Mouse (Mus musculus) stomach, embryonic 14.5 days (tissue): ENCODE measurements around the gene Nav2. TPM values are rescaled to one million over a fixed set of nuclear protein-coding genes. Genes with fewer than 3 reads are reported as not detected.
A peak's percentile ranks its signal among the peaks of the same experiment; 100 is the strongest.

Experiments
- ATAC-seq: fragments of 200-750 bp; cut with Nextera tagmentation; 2 replicates; pipeline ENCODE4 v1.8.0; 2017; ENCODE audit warnings: low read depth, moderate TSS enrichment; ENCODE audit not compliant: insufficient number of reproducible peaks, insufficient read depth, low FRiP score
- H3K27ac ChIP-seq: fragments of 300-500 bp; sonication (generic); 2 replicates; pipeline ENCODE4 v1.5.1; 2014; ENCODE audit warnings: mild to moderate bottlenecking, low read length, moderate library complexity, mixed read lengths
- H3K27me3 ChIP-seq: fragments of 300-500 bp; sonication (generic); 2 replicates; pipeline ENCODE4 v1.6.1; 2014; ENCODE audit warnings: low read length, control low read depth, mixed read lengths; ENCODE audit not compliant: control insufficient read depth, insufficient read depth
- H3K36me3 ChIP-seq: fragments of 300-500 bp; sonication (generic); 2 replicates; pipeline ENCODE4 v1.6.1; 2014; ENCODE audit warnings: mild to moderate bottlenecking, control low read depth, low read length, moderate library complexity, mixed read lengths; ENCODE audit not compliant: control insufficient read depth, insufficient read depth
- H3K4me1 ChIP-seq: fragments of 300-500 bp; sonication (generic); 2 replicates; pipeline ENCODE4 v1.6.1; 2014; ENCODE audit warnings: low read length, control low read depth, mixed read lengths; ENCODE audit not compliant: control insufficient read depth, insufficient read depth
- H3K4me2 ChIP-seq: fragments of 300-500 bp; sonication (generic); replicated peaks from 2 replicates; pipeline ENCODE4 v1.6.1; 2014; ENCODE audit warnings: low read depth, low read length, control low read depth
- H3K4me3 ChIP-seq: fragments of 300-500 bp; sonication (generic); 2 replicates; pipeline ENCODE4 v1.5.1; 2014; ENCODE audit warnings: low read depth, low read length, control low read depth
- H3K9ac ChIP-seq: fragments of 300-500 bp; sonication (generic); replicated peaks from 2 replicates; pipeline ENCODE4 v1.6.1; 2014; ENCODE audit warnings: low read depth, mild to moderate bottlenecking, control low read depth, low read length, moderate library complexity, mixed read lengths
- H3K9me3 ChIP-seq: fragments of 300-500 bp; sonication (generic); 2 replicates; pipeline ENCODE4 v1.6.1; 2016; ENCODE audit warnings: low read depth, low read length, control low read depth; ENCODE audit not compliant: control insufficient read depth
- WGBS: fragments of 180-500 bp; shearing (Covaris S2); extraction: QIAGEN DNeasy Blood & Tissue Kit; methylation state at CpG from one replicate; pipeline ENCODE4 v1.1.7; 2014; 5-methylcytosine and 5-hydroxymethylcytosine counted together
- polyA plus RNA-seq: library from polyadenylated mRNA; unstranded; fragments of >200 nt; fragmentation: Nextera tagmentation; extraction: Ambion mirVana; gene quantifications from 2 replicates; pipeline ENCODE4 v1.2.1, GENCODE M21; 2014

Gene Nav2
- polyA plus RNA-seq, 1 experiment from 2014 or later: 41.1 TPM

DNA sequence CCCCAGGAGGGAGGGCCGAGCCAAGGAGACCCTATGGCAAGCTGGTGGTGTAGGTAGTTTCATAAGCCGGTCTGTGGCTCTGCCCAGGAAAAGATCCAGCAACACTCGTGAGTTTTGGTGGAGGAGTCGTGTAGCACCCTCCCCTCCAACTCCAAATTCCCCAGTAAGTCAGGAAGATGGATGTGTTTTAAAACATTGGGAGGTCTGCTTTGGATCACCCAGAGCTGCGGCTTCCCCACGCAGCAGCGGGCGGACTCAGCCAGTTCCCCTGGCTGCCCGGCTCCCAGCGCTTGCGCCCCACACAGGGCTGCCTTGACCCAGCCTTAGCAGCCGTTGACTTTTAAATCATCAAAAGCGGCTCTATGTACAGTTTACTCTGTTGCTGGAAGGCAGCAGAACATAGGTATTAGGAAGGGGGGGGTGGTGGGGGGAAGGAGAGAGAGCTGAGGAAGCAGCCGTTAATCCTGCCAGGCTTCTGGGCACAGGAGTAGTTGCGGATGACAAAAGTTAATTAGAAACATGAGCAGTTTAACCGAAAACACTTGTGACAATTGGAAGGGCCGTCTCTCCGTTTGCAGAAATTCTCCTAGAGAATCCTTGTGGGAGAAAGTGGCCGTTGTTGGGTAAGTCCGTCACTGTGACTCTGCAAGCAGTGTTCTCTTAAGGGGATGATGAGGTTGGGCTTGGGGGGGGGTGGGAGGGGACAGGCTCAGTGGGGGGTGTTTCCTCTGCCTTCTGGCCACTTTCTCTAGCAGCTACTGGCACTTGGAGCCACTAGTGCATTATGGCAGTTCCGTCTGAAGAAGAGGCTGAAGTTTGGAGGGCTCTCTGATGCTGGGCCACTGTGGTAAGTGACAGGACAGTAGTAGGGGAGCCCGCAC lies 542.0 kb downstream of the Nav2 start:
- WGBS: 8% methylated on average over 22 of the region's 22 CpGs

GRCm38 (mm10) chr7:49451240-49451639 lies 542.7 kb downstream of the Nav2 start:
- ATAC-seq: no peak
- no peaks in the 10 kb centered on the region for H3K9me3 ChIP-seq
- H3K9ac ChIP-seq: no peak overlapping the region
- no peaks in the 10 kb centered on the region for H3K27me3 ChIP-seq
- H3K36me3 ChIP-seq: peaks cover 17% of the 10 kb centered on the region
- H3K4me1 ChIP-seq: peaks cover 31% of the 10 kb centered on the region
- H3K4me3 ChIP-seq: peak overlapping the region; percentile 25
- H3K27ac ChIP-seq: peak overlapping the region; percentile 87
- WGBS: 68% methylated on average over 10 of the region's 10 CpGs
- peak overlapping the region; percentile 44 for H3K4me2 ChIP-seq

More for the DNA sequence above, 542.0 kb downstream of the Nav2 start:
- no peaks in the 10 kb centered on the region for H3K9me3 ChIP-seq
- peaks cover 13% of the 10 kb centered on the region for H3K36me3 ChIP-seq
- peak overlapping the region; percentile 87 for H3K27ac ChIP-seq
- H3K9ac ChIP-seq: no peak overlapping the region
- H3K4me1 ChIP-seq: peaks cover 31% of the 10 kb centered on the region
- peak overlapping the region; percentile 44 for H3K4me2 ChIP-seq
- ATAC-seq: peak; percentile 87
- peak overlapping the region; percentile 25 for H3K4me3 ChIP-seq
- no peaks in the 10 kb centered on the region for H3K27me3 ChIP-seq

- 57% methylated on average over 11 of the region's 11 CpGs for WGBS
- no peaks in the 10 kb centered on the region for H3K27me3 ChIP-seq
These were observed 543.8 kb downstream of the Nav2 start for GRCm38 (mm10) chr7:49452274-49452673.

GRCm38 (mm10) chr7:49454601-49455000 lies 546.1 kb downstream of the Nav2 start:
- no peak overlapping the region for H3K27ac ChIP-seq
- ATAC-seq: no peak
- H3K4me1 ChIP-seq: peaks cover 20% of the 10 kb centered on the region; the same call in 1 of the 2 replicates
- no peaks in the 10 kb centered on the region for H3K27me3 ChIP-seq
- H3K4me3 ChIP-seq: no peak overlapping the region
- H3K9ac ChIP-seq: no peak overlapping the region
- peaks cover 22% of the 10 kb centered on the region for H3K36me3 ChIP-seq
- H3K9me3 ChIP-seq: no peaks in the 10 kb centered on the region
- H3K4me2 ChIP-seq: no peak overlapping the region
- 85% methylated on average over 5 of the region's 5 CpGs for WGBS

More at GRCm38 (mm10) chr7:49452274-49452673, 543.8 kb downstream of the Nav2 start:
- Histone ChIP-seq H3K9ac (no peak overlapping the region), H3K27ac (no peak overlapping the region), H3K9me3 (no peaks in the 10 kb centered on the region), H3K4me2 (peak overlapping the region; percentile 25; the same call in 1 of the 2 replicates), H3K36me3 (peaks cover 17% of the 10 kb centered on the region), H3K4me1 (peaks cover 31% of the 10 kb centered on the region), H3K4me3 (no peak overlapping the region)
- no peak for ATAC-seq

DNA sequence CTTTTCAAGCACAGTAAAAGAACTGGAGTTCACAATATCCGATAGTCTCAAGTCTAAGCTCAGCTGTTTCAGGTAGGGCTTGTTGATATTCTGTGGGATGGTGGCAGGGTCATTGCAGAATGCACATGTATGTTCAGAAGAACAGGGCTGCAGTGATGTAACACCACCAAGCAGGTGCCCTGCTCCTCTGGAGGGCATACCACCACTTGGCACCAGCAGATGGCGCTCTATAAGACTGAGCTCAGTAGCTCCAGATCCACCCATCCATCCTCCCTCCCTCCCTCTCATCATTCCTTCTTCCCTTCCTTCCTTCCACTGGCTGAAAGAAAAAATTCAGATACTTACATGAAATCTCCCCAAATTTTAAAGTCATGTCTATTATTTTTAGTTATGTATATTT lies 547.6 kb downstream of the Nav2 start:
- Histone ChIP-seq H3K9me3 (no peaks in the 10 kb centered on the region), H3K9ac (no peak overlapping the region), H3K4me1 (peaks cover 5% of the 10 kb centered on the region; the same call in 1 of the 2 replicates), H3K4me2 (no peak overlapping the region), H3K36me3 (peaks cover 22% of the 10 kb centered on the region), H3K27me3 (no peaks in the 10 kb centered on the region), H3K4me3 (no peak overlapping the region), H3K27ac (no peak overlapping the region)
- 47% methylated on average over 2 of the region's 2 CpGs for WGBS
- no peak for ATAC-seq

GRCm38 (mm10) chr7:49457398-49457797 lies 548.9 kb downstream of the Nav2 start:
- Histone ChIP-seq H3K4me1 (peaks cover 4% of the 10 kb centered on the region; the same call in 1 of the 2 replicates), H3K4me2 (no peak overlapping the region), H3K27me3 (no peaks in the 10 kb centered on the region), H3K4me3 (no peak overlapping the region), H3K9me3 (no peaks in the 10 kb centered on the region), H3K36me3 (peaks cover 22% of the 10 kb centered on the region), H3K9ac (no peak overlapping the region), H3K27ac (no peak overlapping the region)
- WGBS: 71% methylated on average over 10 of the region's 10 CpGs
- no peak for ATAC-seq

GRCm38 (mm10) chr7:49457890-49458289 lies 549.4 kb downstream of the Nav2 start:
- whole genome bisulfite sequencing: 85% methylated on average over 10 of the region's 10 CpGs
- no peaks in the 10 kb centered on the region for H3K27me3 ChIP-seq

DNA sequence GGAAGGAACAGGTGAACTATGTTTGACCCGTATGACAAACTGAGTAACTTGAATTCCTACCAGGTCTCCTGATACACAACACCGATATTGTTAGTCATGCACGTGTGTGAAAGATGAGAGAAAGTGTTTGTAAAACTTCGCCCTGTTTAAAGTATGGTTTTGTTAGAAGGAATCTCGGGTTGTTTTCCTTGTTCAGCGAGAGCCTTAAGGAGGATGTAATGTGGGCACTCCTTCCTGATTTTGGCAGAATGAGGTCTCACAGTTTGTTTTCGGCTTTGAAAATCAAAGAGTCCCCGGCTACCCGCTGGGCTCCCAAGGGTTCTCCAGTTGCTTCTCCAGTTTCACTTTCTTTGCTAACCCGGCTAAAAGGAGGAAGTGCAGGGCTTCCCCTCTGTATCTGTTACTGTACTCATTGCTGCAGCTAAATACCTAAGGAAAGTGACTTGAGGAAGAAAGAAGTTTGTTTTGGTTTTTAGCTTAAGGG lies 553.9 kb downstream of the Nav2 start:
- H3K9me3 ChIP-seq: no peaks in the 10 kb centered on the region
- 12% methylated on average over 10 of the region's 10 CpGs for WGBS
- no peak for ATAC-seq
- peaks cover 3% of the 10 kb centered on the region; the same call in 1 of the 2 replicates for H3K4me1 ChIP-seq
- peak overlapping the region; percentile 59; the same call in 1 of the 2 replicates for H3K27ac ChIP-seq
- H3K4me2 ChIP-seq: peak overlapping the region; percentile 24
- no peak overlapping the region for H3K9ac ChIP-seq
- H3K4me3 ChIP-seq: no peak overlapping the region
- H3K36me3 ChIP-seq: peaks cover 20% of the 10 kb centered on the region
- H3K27me3 ChIP-seq: no peaks in the 10 kb centered on the region

More at GRCm38 (mm10) chr7:49457890-49458289, 549.4 kb downstream of the Nav2 start:
- Histone ChIP-seq H3K36me3 (peaks cover 22% of the 10 kb centered on the region), H3K27ac (no peak overlapping the region), H3K4me3 (no peak overlapping the region), H3K4me2 (no peak overlapping the region), H3K9me3 (no peaks in the 10 kb centered on the region), H3K9ac (no peak overlapping the region), H3K4me1 (peaks cover 3% of the 10 kb centered on the region; the same call in 1 of the 2 replicates)
- no peak for ATAC-seq
